Mouse (Mus musculus) forebrain, postnatal 0 days (tissue): ENCODE data around the gene Bin2. TPM values are rescaled to one million over a fixed set of nuclear protein-coding genes. Genes with fewer than 3 reads are reported as not detected.
"Not testable (repeated sequence)": the region's sequence is repeated elsewhere in the genome, so short reads cannot be mapped to it uniquely, and the experiment has no call there.

ENCODE experiments used
- ATAC-seq: fragments of 200-750 bp; cut with Nextera tagmentation; 2 replicates; pipeline ENCODE4 v1.8.0; 2017; ENCODE audit warnings: mild to moderate bottlenecking, moderate library complexity
- DNase-seq: peaks from one replicate; pipeline ENCODE4 v3.0.0-alpha.2; 2015
- H3K27ac ChIP-seq: fragments of 300-500 bp; sonication (generic); 2 replicates; pipeline ENCODE4 v1.5.1; 2014; ENCODE audit warnings: low read depth, mild to moderate bottlenecking, antibody characterized with exemption, low read length, moderate library complexity, mixed read lengths
- H3K27me3 ChIP-seq: fragments of 300-500 bp; sonication (generic); 2 replicates; pipeline ENCODE4 v1.6.1; 2014; ENCODE audit warnings: mild to moderate bottlenecking, low read length, mixed read lengths; ENCODE audit not compliant: insufficient read depth
- H3K36me3 ChIP-seq: fragments of 300-500 bp; sonication (generic); 2 replicates; pipeline ENCODE4 v1.6.1; 2014; ENCODE audit warnings: mild to moderate bottlenecking, moderate library complexity; ENCODE audit not compliant: insufficient read depth
- H3K4me1 ChIP-seq: fragments of 300-500 bp; sonication (generic); 2 replicates; pipeline ENCODE4 v1.6.1; 2014; ENCODE audit warnings: antibody characterized with exemption; ENCODE audit not compliant: insufficient read depth
- H3K4me2 ChIP-seq: fragments of 300-500 bp; sonication (generic); 2 replicates; pipeline ENCODE4 v1.6.1; 2014; ENCODE audit warnings: low read depth, mild to moderate bottlenecking, moderate library complexity
- H3K4me3 ChIP-seq: fragments of 300-500 bp; sonication (generic); 2 replicates; pipeline ENCODE4 v1.5.1; 2014; ENCODE audit warnings: low read depth, low read length, mixed read lengths
- H3K9ac ChIP-seq: fragments of 300-500 bp; sonication (generic); 2 replicates; pipeline ENCODE4 v1.6.1; 2014; ENCODE audit warnings: mild to moderate bottlenecking
- H3K9me3 ChIP-seq: fragments of 300-500 bp; sonication (generic); 2 replicates; pipeline ENCODE4 v1.6.1; 2016; ENCODE audit warnings: low read length
- CTCF ChIP-seq: sonication (generic); IDR thresholded peaks from 2 replicates; pipeline ENCODE4 v1.5.1; 2016; ENCODE audit warnings: antibody characterized with exemption, control low read depth, low read depth
- WGBS: fragments of 180-500 bp; shearing (Covaris S2); extraction: QIAGEN DNeasy Blood & Tissue Kit; methylation state at CpG from one replicate; pipeline ENCODE4 v1.1.7; 2014; 5-methylcytosine and 5-hydroxymethylcytosine counted together
- polyA plus RNA-seq: library from polyadenylated mRNA; unstranded; fragments of >200 nt; fragmentation: Nextera tagmentation; extraction: Ambion mirVana; gene quantifications from 2 replicates; pipeline ENCODE4 v1.2.1, GENCODE M21; 2015
- total RNA-seq: library from RNA; depleted of rRNA; stranded (reverse); fragments of >200 nt; gene quantifications from 2 replicates; pipeline ENCODE4 v1.2.3, GENCODE M21; 2014

The Bin2 gene
- total and polyA plus RNA-seq, 2 experiments from 2014 or later, result 1.4 TPM

DNA sequence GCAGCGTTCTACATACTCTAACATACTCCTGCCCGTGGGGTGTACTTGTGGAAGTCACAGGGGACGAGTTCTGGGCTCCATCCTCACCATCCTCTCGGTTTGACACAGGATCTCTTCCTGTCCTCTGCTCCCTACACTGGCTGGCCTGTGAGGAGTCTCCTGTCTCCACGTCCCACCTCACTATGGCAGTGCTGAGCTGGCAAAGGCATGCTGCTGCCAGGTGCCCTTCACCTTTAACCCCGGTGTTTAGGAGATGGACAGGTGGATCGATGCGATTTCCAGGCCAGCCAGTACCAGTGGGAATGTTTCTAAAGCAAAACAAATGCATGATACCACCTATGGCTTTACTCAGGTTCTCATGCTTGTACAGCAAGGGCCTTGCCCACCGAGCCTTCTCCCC lies 45.6 kb downstream of the Bin2 start:
- DNase-seq, result no peak

DNA sequence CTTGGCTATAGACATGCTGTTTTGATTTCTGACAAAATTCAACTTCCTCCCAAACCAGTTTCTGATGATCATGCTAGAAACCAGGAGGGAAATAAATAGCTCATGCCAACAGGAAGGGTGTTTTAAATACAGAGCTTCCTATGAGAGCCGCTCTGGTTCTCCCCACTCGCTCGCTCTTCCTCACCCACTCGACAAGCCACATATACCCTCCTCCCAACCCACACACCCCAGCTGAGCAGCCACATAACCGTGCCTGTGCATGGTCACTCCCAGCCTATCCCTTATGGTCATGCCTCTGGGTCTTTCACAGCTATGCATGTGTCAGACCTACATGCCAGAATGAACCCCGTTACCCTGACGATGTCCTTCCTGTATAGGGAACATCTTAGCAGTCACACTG lies 47.2 kb downstream of the Bin2 start:
- Histone ChIP-seq H3K4me3 (no peak overlapping the region), H3K4me2 (no peak overlapping the region), H3K27me3 (no peaks in the 10 kb centered on the region), H3K27ac (no peak overlapping the region), H3K4me1 (no peaks in the 10 kb centered on the region), H3K9me3 (no peaks in the 10 kb centered on the region), H3K36me3 (peaks cover 39% of the 10 kb centered on the region), H3K9ac (no peak overlapping the region)
- ATAC-seq (no peak), DNase-seq (no peak)
- 83% methylated on average over 7 of the region's 7 CpGs for WGBS
- no peak for TF ChIP-seq CTCF

More for the DNA sequence above, 45.6 kb downstream of the Bin2 start:
- no peaks in the 10 kb centered on the region for H3K4me1 ChIP-seq
- 89% methylated on average over 9 of the region's 9 CpGs for WGBS
- H3K9me3 ChIP-seq, result no peaks in the 10 kb centered on the region
- no peak overlapping the region for H3K4me3 ChIP-seq
- no peak for TF ChIP-seq CTCF
- H3K27me3 ChIP-seq, result no peaks in the 10 kb centered on the region
- no peak overlapping the region for H3K9ac ChIP-seq
- no peak overlapping the region for H3K27ac ChIP-seq
- ATAC-seq, result no peak
- H3K36me3 ChIP-seq, result peaks cover 25% of the 10 kb centered on the region
- H3K4me2 ChIP-seq, result no peak overlapping the region

DNA sequence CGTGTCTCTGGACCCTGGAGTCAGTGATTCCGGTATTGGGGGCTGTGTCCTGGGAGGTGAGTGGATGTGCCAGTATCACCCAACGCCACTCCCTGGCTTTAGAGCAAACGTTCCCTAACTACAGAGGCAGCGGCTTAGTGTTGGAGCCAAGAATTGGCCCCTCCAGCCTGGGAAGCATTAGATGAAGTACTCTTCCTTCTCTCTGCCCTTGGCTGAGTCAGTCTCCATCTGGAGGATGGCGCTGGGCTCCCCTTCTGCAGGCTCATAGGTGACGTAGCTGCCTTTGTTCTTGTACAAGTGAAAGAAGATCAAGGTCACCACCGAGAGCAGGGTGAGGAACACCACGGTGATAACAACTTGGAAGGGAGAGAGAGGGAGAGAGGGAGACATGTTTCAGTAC lies 47.7 kb downstream of the Bin2 start:
- H3K4me3 ChIP-seq, H3K27me3 ChIP-seq, H3K9ac ChIP-seq, H3K9me3 ChIP-seq, H3K27ac ChIP-seq, H3K4me2 ChIP-seq, ATAC-seq, H3K4me1 ChIP-seq, DNase-seq: not testable (repeated sequence)
- 77% methylated on average over 9 of the region's 9 CpGs for WGBS
- peaks cover 39% of the 10 kb centered on the region for H3K36me3 ChIP-seq

DNA sequence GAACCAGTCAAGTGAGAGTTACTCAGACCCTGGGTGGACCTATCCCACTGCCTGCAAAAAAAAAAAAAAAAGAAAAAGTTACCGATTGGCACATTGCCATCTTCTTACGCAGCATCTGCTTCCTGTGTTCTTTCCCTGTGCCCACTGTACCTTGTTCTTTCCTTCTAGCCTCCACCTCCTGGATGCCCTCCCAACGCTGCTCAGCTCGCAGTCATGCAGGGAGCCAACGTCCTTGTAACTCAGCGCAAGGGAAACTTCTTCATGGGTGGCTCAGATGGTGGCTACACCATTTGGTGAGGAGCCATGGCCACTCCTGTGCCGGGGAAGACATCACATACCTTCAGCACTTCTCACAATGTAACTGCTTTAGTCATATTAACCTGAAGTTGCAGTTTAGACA lies 50.2 kb downstream of the Bin2 start:
- no peak for TF ChIP-seq CTCF
- WGBS, result 89% methylated on average over 7 of the region's 7 CpGs
- Histone ChIP-seq H3K9ac (no peak overlapping the region), H3K9me3 (no peaks in the 10 kb centered on the region), H3K27me3 (no peaks in the 10 kb centered on the region), H3K4me1 (peaks cover 6% of the 10 kb centered on the region; the same call in 1 of the 2 replicates), H3K4me2 (no peak overlapping the region), H3K4me3 (no peak overlapping the region), H3K27ac (no peak overlapping the region), H3K36me3 (peaks cover 39% of the 10 kb centered on the region)
- ATAC-seq (no peak), DNase-seq (no peak)

DNA sequence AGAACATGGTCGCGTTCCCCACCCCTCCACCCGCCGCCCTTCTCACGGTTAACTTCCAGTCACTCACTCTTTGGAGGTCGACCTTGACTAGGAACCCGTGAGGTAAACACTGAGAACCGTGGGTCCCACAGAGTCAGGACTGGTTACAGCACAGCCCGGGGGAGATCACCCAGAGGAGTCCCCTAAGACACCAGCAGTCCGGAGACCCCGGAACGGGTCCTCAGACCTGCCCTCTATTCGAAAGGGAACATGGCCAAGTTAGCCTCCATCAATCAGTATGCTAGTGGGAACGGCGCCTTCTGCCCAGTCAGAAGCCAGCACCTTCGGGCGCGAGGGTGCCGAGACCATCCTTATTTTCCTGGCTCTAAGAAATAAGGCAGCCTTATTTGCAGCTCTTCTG lies 53.1 kb downstream of the Bin2 start:
- under 1% methylated on average over 19 of the region's 19 CpGs for WGBS
- Histone ChIP-seq H3K9me3 (no peaks in the 10 kb centered on the region), H3K4me1 (peaks cover 11% of the 10 kb centered on the region), H3K9ac (peak overlapping the region; percentile 92), H3K27ac (peak overlapping the region; percentile 94), H3K27me3 (no peaks in the 10 kb centered on the region), H3K4me3 (peak overlapping the region; percentile 97), H3K4me2 (peak overlapping the region; percentile 59), H3K36me3 (peaks cover 36% of the 10 kb centered on the region)
- no peak for TF ChIP-seq CTCF
- DNase-seq (no peak), ATAC-seq (peak; percentile 3; the same call in 1 of the 2 replicates)

DNA sequence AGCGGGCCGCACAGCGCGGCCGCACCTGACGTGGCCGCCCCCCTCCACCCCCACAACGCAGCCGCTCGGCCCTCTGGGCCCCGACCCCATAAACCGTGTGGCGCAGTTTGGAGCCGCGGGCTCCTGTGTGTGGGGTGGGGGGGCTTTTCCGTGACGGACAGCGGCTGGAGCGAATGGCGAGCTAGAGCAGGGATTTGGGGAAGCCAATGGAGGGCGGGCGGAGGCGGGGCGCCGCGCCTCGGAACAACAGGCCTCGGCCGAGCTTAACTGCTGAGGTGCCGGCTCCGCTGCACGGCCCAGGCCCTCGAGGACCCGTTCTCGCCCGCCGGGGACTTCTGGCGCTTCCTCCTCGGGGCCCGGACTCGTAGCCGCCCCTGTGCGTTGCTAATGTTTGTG lies 53.5 kb downstream of the Bin2 start:
- peaks cover 34% of the 10 kb centered on the region for H3K36me3 ChIP-seq
- peak overlapping the region; percentile 94 for H3K27ac ChIP-seq
- peaks cover 11% of the 10 kb centered on the region for H3K4me1 ChIP-seq
- no peaks in the 10 kb centered on the region for H3K9me3 ChIP-seq
- DNase-seq, result peak; percentile 96
- H3K4me3 ChIP-seq, result peak overlapping the region; percentile 97
- under 1% methylated on average over 40 of the region's 43 CpGs for WGBS
- no peaks in the 10 kb centered on the region for H3K27me3 ChIP-seq
- H3K4me2 ChIP-seq, result peak overlapping the region; percentile 59
- peak; percentile 90 for ATAC-seq
- TF ChIP-seq CTCF, result no peak
- H3K9ac ChIP-seq, result peak overlapping the region; percentile 92

DNA sequence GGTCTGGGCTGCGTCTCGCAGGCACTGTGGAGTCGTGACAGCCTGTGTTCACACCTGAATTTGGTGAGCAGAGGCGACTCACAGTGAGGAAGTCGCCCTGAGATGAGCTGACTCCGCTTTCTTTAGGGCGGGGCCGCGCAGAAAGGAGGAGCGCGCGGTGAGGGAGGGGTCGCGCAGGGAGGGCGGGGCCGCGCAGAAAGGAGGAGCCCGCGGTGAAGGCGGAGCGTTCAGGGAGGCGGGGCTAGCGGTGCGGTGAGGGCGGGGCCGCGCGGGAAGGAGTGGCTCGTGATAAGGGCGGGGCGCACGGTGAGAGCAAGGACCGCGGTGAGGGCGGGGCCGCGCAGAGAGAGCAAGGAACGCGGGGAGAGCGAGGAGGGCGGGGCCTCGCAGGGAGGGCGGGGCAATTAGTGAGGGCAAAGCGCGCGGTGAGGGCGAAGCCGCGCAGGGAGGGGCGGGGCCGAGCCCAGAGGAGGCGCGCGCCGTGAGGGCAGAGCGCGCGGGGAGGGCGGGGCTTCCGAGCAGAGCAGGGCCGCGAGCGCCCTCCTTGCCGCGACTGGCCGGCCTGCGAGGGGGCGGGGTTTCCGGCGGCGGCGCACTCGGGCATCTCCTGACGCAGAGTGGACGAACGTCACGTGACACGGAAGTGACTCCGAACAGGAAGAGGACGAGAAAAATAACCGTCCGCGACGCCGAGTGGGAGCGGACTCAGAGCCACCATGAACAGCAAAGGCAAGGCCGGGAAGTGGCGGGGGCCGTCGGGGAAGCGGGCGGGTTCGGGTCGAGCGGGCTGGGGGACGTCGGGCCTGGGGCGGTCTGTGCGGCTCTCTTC lies 54.1 kb downstream of the Bin2 start, which contains the start of gene Dazap2:
Gene Dazap2 (plus strand): TSS at position 354 of the 829 bp plus-strand sequence.
- peak; percentile 97 for DNase-seq
- WGBS, result 2% methylated on average over 82 of the region's 99 CpGs
- H3K4me2 ChIP-seq, result peak within 1 kb of the TSS; percentile 59
- H3K27ac ChIP-seq, result peak within 1 kb of the TSS; percentile 94
- H3K9me3 ChIP-seq, result no peaks in the 10 kb centered on the region
- H3K27me3 ChIP-seq, result no peaks in the 10 kb centered on the region
- H3K9ac ChIP-seq, result peak within 1 kb of the TSS; percentile 92
- peaks cover 28% of the 10 kb centered on the region for H3K36me3 ChIP-seq
- H3K4me3 ChIP-seq, result peak within 1 kb of the TSS; percentile 97
- peak; percentile 84 for ATAC-seq
- TF ChIP-seq CTCF, result peak; percentile 46
- H3K4me1 ChIP-seq, result peaks cover 11% of the 10 kb centered on the region
